Mouse (Mus musculus) forebrain, postnatal 0 days (tissue): ENCODE data around the gene Srp54c. TPM values are rescaled to one million over a fixed set of nuclear protein-coding genes. Genes with fewer than 3 reads are reported as not detected.
"Not testable (repeated sequence)": the region's sequence is repeated elsewhere in the genome, so short reads cannot be mapped to it uniquely, and the experiment has no call there.

ENCODE experiments used
- ATAC-seq: fragments of 200-750 bp; cut with Nextera tagmentation; 2 replicates; pipeline ENCODE4 v1.8.0; 2017; ENCODE audit warnings: mild to moderate bottlenecking, moderate library complexity
- DNase-seq: peaks from one replicate; pipeline ENCODE4 v3.0.0-alpha.2; 2015
- H3K27ac ChIP-seq: fragments of 300-500 bp; sonication (generic); 2 replicates; pipeline ENCODE4 v1.5.1; 2014; ENCODE audit warnings: low read depth, mild to moderate bottlenecking, antibody characterized with exemption, low read length, moderate library complexity, mixed read lengths
- H3K27me3 ChIP-seq: fragments of 300-500 bp; sonication (generic); 2 replicates; pipeline ENCODE4 v1.6.1; 2014; ENCODE audit warnings: mild to moderate bottlenecking, low read length, mixed read lengths; ENCODE audit not compliant: insufficient read depth
- H3K36me3 ChIP-seq: fragments of 300-500 bp; sonication (generic); 2 replicates; pipeline ENCODE4 v1.6.1; 2014; ENCODE audit warnings: mild to moderate bottlenecking, moderate library complexity; ENCODE audit not compliant: insufficient read depth
- H3K4me1 ChIP-seq: fragments of 300-500 bp; sonication (generic); 2 replicates; pipeline ENCODE4 v1.6.1; 2014; ENCODE audit warnings: antibody characterized with exemption; ENCODE audit not compliant: insufficient read depth
- H3K4me2 ChIP-seq: fragments of 300-500 bp; sonication (generic); 2 replicates; pipeline ENCODE4 v1.6.1; 2014; ENCODE audit warnings: low read depth, mild to moderate bottlenecking, moderate library complexity
- H3K4me3 ChIP-seq: fragments of 300-500 bp; sonication (generic); 2 replicates; pipeline ENCODE4 v1.5.1; 2014; ENCODE audit warnings: low read depth, low read length, mixed read lengths
- H3K9ac ChIP-seq: fragments of 300-500 bp; sonication (generic); 2 replicates; pipeline ENCODE4 v1.6.1; 2014; ENCODE audit warnings: mild to moderate bottlenecking
- H3K9me3 ChIP-seq: fragments of 300-500 bp; sonication (generic); 2 replicates; pipeline ENCODE4 v1.6.1; 2016; ENCODE audit warnings: low read length
- CTCF ChIP-seq: sonication (generic); IDR thresholded peaks from 2 replicates; pipeline ENCODE4 v1.5.1; 2016; ENCODE audit warnings: antibody characterized with exemption, control low read depth, low read depth
- WGBS: fragments of 180-500 bp; shearing (Covaris S2); extraction: QIAGEN DNeasy Blood & Tissue Kit; methylation state at CpG from one replicate; pipeline ENCODE4 v1.1.7; 2014; 5-methylcytosine and 5-hydroxymethylcytosine counted together
- polyA plus RNA-seq: library from polyadenylated mRNA; unstranded; fragments of >200 nt; fragmentation: Nextera tagmentation; extraction: Ambion mirVana; gene quantifications from 2 replicates; pipeline ENCODE4 v1.2.1, GENCODE M21; 2015
- total RNA-seq: library from RNA; depleted of rRNA; stranded (reverse); fragments of >200 nt; gene quantifications from 2 replicates; pipeline ENCODE4 v1.2.3, GENCODE M21; 2014

Gene Srp54c
- total and polyA plus RNA-seq, 2 experiments from 2014 or later: 73.2 to 90.1 TPM

DNA sequence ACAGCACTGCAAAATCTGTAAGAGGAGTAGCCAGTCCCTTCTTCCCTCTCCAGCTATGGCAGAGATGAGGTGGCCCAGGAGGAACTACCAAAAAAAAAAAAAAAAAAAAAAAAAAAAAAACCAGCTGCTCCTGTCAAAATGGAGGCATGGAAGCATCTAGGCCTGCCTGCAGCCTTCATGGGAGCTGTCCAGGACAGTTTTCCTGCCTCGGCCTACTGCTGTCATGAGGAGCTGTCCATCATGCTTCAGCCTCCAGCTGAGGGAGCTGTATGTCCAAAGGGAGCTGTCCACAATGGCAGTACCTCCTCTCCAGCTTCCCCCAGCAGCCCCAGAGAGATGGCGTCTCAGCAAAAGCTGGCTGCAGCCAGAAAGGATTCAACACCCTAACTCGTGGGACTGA, 42.3 kb downstream of the Srp54c start:
- Histone ChIP-seq H3K4me2 (no peak overlapping the region), H3K36me3 (no peaks in the 10 kb centered on the region), H3K9ac (no peak overlapping the region), H3K4me3 (no peak overlapping the region), H3K9me3 (no peaks in the 10 kb centered on the region), H3K27me3 (no peaks in the 10 kb centered on the region), H3K27ac (no peak overlapping the region), H3K4me1 (no peaks in the 10 kb centered on the region)
- DNase-seq (no peak), ATAC-seq (no peak)
- WGBS: 70% methylated on average over 3 of the region's 3 CpGs
- TF ChIP-seq CTCF: no peak

- H3K36me3 ChIP-seq: not testable (repeated sequence)
- 87% methylated on average over 3 of the region's 6 CpGs for WGBS
These were observed 47.6 kb downstream of the Srp54c start for GRCm38 (mm10) chr12:55277583-55277982.

GRCm38 (mm10) chr12:55298112-55298511, 68.1 kb downstream of the Srp54c start:
- Histone ChIP-seq H3K27me3 (no peaks in the 10 kb centered on the region), H3K9me3 (no peaks in the 10 kb centered on the region), H3K4me3 (no peak overlapping the region), H3K4me2 (no peak overlapping the region), H3K36me3 (peaks cover 47% of the 10 kb centered on the region), H3K4me1 (peaks cover 18% of the 10 kb centered on the region), H3K27ac (no peak overlapping the region), H3K9ac (no peak overlapping the region)
- no peak for TF ChIP-seq CTCF
- no peak for ATAC-seq
- no peak for DNase-seq
- 93% methylated on average over 9 of the region's 9 CpGs for WGBS

More at GRCm38 (mm10) chr12:55277583-55277982, 47.6 kb downstream of the Srp54c start:
- H3K9me3 ChIP-seq, DNase-seq, H3K27ac ChIP-seq, H3K9ac ChIP-seq, H3K4me2 ChIP-seq, H3K4me3 ChIP-seq, H3K4me1 ChIP-seq, H3K27me3 ChIP-seq, ATAC-seq: not testable (repeated sequence)

GRCm38 (mm10) chr12:55299336-55299735, 69.4 kb downstream of the Srp54c start, which contains the start of gene 1110008L16Rik:
TSS of gene 1110008L16Rik (plus strand) at chr12:55299577.
- Histone ChIP-seq H3K4me1 (peaks cover 27% of the 10 kb centered on the region), H3K36me3 (peaks cover 37% of the 10 kb centered on the region), H3K9me3 (no peaks in the 10 kb centered on the region), H3K4me2 (no peak within 1 kb of the TSS), H3K27me3 (no peaks in the 10 kb centered on the region), H3K27ac (no peak within 1 kb of the TSS), H3K9ac (no peak within 1 kb of the TSS), H3K4me3 (no peak within 1 kb of the TSS)
- 91% methylated on average over 5 of the region's 5 CpGs for WGBS
- DNase-seq (no peak), ATAC-seq (no peak)
- no peak for TF ChIP-seq CTCF

DNA sequence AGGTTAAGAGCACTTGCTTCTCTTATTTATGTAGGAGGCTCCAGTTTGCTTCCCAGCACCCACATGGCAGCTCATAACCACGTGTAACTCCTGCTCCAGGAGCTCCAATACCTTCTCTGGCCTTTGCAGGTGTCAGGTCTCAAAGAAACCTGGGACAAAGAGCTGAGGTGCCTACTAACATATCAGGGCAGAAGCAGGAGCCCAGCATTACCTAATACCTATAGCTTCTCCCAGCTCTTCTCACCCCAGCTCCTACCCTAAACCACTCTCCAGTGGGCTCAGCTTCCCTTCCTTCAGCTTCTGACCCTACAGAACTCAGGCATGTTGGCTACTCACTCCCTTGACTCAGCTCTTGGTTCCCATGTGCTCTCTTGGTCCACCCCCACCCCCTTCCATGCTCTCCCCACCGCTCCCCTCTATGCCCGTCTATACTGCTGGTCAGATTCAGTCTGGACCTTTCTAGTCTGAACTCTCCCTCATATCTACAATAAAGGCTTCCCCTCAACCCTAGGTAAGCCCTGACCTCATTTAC, 70.9 kb downstream of the Srp54c start:
- Histone ChIP-seq H3K4me2 (peak overlapping the region; percentile 66), H3K4me1 (peaks cover 27% of the 10 kb centered on the region), H3K27ac (no peak overlapping the region), H3K9ac (no peak overlapping the region), H3K9me3 (no peaks in the 10 kb centered on the region), H3K4me3 (peak overlapping the region; percentile 69; the same call in 1 of the 2 replicates), H3K36me3 (peaks cover 25% of the 10 kb centered on the region), H3K27me3 (no peaks in the 10 kb centered on the region)
- no peak for DNase-seq
- no peak for ATAC-seq
- no peak for TF ChIP-seq CTCF
- 83% methylated on average over 3 of the region's 3 CpGs for WGBS

GRCm38 (mm10) chr12:55301472-55302300, 71.7 kb downstream of the Srp54c start:
- WGBS: 36% methylated on average over 11 of the region's 11 CpGs
- Histone ChIP-seq H3K27me3 (no peaks in the 10 kb centered on the region), H3K4me2 (peak overlapping the region; percentile 66), H3K4me1 (peaks cover 27% of the 10 kb centered on the region), H3K9me3 (no peaks in the 10 kb centered on the region), H3K36me3 (peaks cover 23% of the 10 kb centered on the region), H3K27ac (peak overlapping the region; percentile 85), H3K4me3 (peak overlapping the region; percentile 69), H3K9ac (peak overlapping the region; percentile 62)
- ATAC-seq (no peak), DNase-seq (peak; percentile 50)
- no peak for TF ChIP-seq CTCF
